Mouse (Mus musculus) erythroblast, adult 5-6 weeks (primary cell): ENCODE measurements around the gene Olfr488. TPM values are rescaled to one million over a fixed set of nuclear protein-coding genes. Genes with fewer than 3 reads are reported as not detected.
"Not testable (repeated sequence)": the region's sequence is repeated elsewhere in the genome, so short reads cannot be mapped to it uniquely, and the experiment has no call there.

Source experiments
- ATAC-seq: replicated peaks from 2 replicates; pipeline ENCODE4 v1.8.0; 2016; ENCODE audit warnings: moderate number of reproducible peaks, mild to moderate bottlenecking, moderate TSS enrichment, inconsistent platforms; ENCODE audit not compliant: poor library complexity, low FRiP score, severe bottlenecking
- total RNA-seq, 2 experiments: library from RNA; stranded (forward) in 1 of 2; stranded (reverse) in 1 of 2; fragments of 150-400 nt in 1 of 2; fragments of 200-764, 138-1000 nt in 1 of 2; gene quantifications; 2 replicates each; pipeline versions ENCODE4 v1.2.3 to v1.2.4; 2015 to 2017; ENCODE audit warnings: low replicate concordance in 2 of 2

The Olfr488 gene
- total RNA-seq (2015; ENCODE audit: low replicate concordance) (not detected in 2 replicates), total RNA-seq (2017; ENCODE audit: low replicate concordance) (not detected in 2 replicates)

GRCm38 (mm10) chr7:108258247-108258646, at the start of gene Olfr488:
Olfr488 (minus strand) TSS chr7:108258347.
- no peak for ATAC-seq

- ATAC-seq, result no peak
These were observed 30.7 kb upstream of the Olfr488 start, which contains the start of gene Olfr490 for GRCm38 (mm10) chr7:108288834-108289233. Olfr490 (minus strand) TSS chr7:108288934.

- ATAC-seq, result no peak
These were observed 24.6 kb downstream of the Olfr488 start for GRCm38 (mm10) chr7:108233551-108233950.

DNA sequence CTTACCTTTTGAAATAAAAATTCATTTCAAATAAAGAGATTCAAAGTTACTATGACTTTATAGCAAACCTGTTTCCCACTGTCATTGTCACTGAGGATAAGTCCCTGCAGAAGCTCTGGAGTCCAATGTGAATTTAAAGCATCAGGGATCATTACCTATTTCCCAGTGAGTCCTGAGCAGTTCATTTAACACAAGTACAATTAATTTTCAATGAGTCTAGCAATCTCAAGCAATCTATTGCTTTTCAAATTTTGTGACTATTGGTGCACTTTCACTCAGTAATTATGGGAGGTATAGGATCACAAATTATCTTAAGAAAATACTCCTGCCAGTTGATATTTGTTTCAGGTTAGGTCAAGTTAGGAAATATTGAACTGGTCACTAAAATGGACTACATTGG, 43.6 kb downstream of the Olfr488 start, which contains the start of gene Olfr487:
Gene Olfr487 (minus strand): TSS at position 101 of the 400 bp plus-strand sequence.
- not testable (repeated sequence) for ATAC-seq

Other genes starting within 250 kb of the Olfr488 start
- not detected in 2 replicates for gene Olfr478, start 224.4 kb downstream of the Olfr488 start, total RNA-seq (2015; ENCODE audit: low replicate concordance)
- gene Olfr478, start 224.4 kb downstream of the Olfr488 start, total RNA-seq (2017; ENCODE audit: low replicate concordance), result not detected in 2 replicates
- not detected in 2 replicates for gene Olfr479, start 207.7 kb downstream of the Olfr488 start, total RNA-seq (2015; ENCODE audit: low replicate concordance)
- gene Olfr479, start 207.7 kb downstream of the Olfr488 start, total RNA-seq (2017; ENCODE audit: low replicate concordance), result not detected in 2 replicates
- gene Olfr480, start 191.0 kb downstream of the Olfr488 start, total RNA-seq (2015; ENCODE audit: low replicate concordance), result not detected in 2 replicates
- 0.28 TPM in 1 of 2 replicates, not detected in the other for gene Olfr480, start 191.0 kb downstream of the Olfr488 start, total RNA-seq (2017; ENCODE audit: low replicate concordance)
- gene Olfr481, start 178.5 kb downstream of the Olfr488 start, total RNA-seq (2015; ENCODE audit: low replicate concordance), result not detected in 2 replicates
- gene Olfr481, start 178.5 kb downstream of the Olfr488 start, total RNA-seq (2017; ENCODE audit: low replicate concordance), result not detected in 2 replicates
- gene Olfr482, start 160.8 kb downstream of the Olfr488 start, total RNA-seq (2015; ENCODE audit: low replicate concordance), result not detected in 2 replicates
- not detected in 2 replicates for gene Olfr482, start 160.8 kb downstream of the Olfr488 start, total RNA-seq (2017; ENCODE audit: low replicate concordance)
- gene Olfr483, start 157.5 kb downstream of the Olfr488 start, total RNA-seq (2015; ENCODE audit: low replicate concordance), result not detected in 2 replicates
- gene Olfr483, start 157.5 kb downstream of the Olfr488 start, total RNA-seq (2017; ENCODE audit: low replicate concordance), result not detected in 2 replicates
- gene Olfr484, start 130.9 kb downstream of the Olfr488 start, total RNA-seq (2015; ENCODE audit: low replicate concordance), result not detected in 2 replicates
- gene Olfr484, start 130.9 kb downstream of the Olfr488 start, total RNA-seq (2017; ENCODE audit: low replicate concordance), result 1.1 TPM in 1 of 2 replicates, not detected in the other
- gene Olfr485, start 98.5 kb downstream of the Olfr488 start, total RNA-seq (2015; ENCODE audit: low replicate concordance), result not detected in 2 replicates
- not detected in 2 replicates for gene Olfr485, start 98.5 kb downstream of the Olfr488 start, total RNA-seq (2017; ENCODE audit: low replicate concordance)
- gene Olfr486, start 85.6 kb downstream of the Olfr488 start, total RNA-seq (2015; ENCODE audit: low replicate concordance), result not detected in 2 replicates
- not detected in 2 replicates for gene Olfr486, start 85.6 kb downstream of the Olfr488 start, total RNA-seq (2017; ENCODE audit: low replicate concordance)
- gene Olfr487, start 43.7 kb downstream of the Olfr488 start, total RNA-seq (2015; ENCODE audit: low replicate concordance), result not detected in 2 replicates
- gene Olfr487, start 43.7 kb downstream of the Olfr488 start, total RNA-seq (2017; ENCODE audit: low replicate concordance), result not detected in 2 replicates
- gene Olfr490, start 30.6 kb upstream of the Olfr488 start, total RNA-seq (2015; ENCODE audit: low replicate concordance), result not detected in 2 replicates
- not detected in 2 replicates for gene Olfr490, start 30.6 kb upstream of the Olfr488 start, total RNA-seq (2017; ENCODE audit: low replicate concordance)
- not detected in 2 replicates for gene Olfr491, start 55.1 kb upstream of the Olfr488 start, total RNA-seq (2015; ENCODE audit: low replicate concordance)
- not detected in 2 replicates for gene Olfr491, start 55.1 kb upstream of the Olfr488 start, total RNA-seq (2017; ENCODE audit: low replicate concordance)
- gene Olfr492, start 65.3 kb upstream of the Olfr488 start, total RNA-seq (2015; ENCODE audit: low replicate concordance), result not detected in 2 replicates
- not detected in 2 replicates for gene Olfr492, start 65.3 kb upstream of the Olfr488 start, total RNA-seq (2017; ENCODE audit: low replicate concordance)
- not detected in 2 replicates for gene Olfr493, start 88.6 kb upstream of the Olfr488 start, total RNA-seq (2015; ENCODE audit: low replicate concordance)
- gene Olfr493, start 88.6 kb upstream of the Olfr488 start, total RNA-seq (2017; ENCODE audit: low replicate concordance), result not detected in 2 replicates
- not detected in 2 replicates for gene Olfr494, start 107.0 kb upstream of the Olfr488 start, total RNA-seq (2015; ENCODE audit: low replicate concordance)
- gene Olfr494, start 107.0 kb upstream of the Olfr488 start, total RNA-seq (2017; ENCODE audit: low replicate concordance), result not detected in 2 replicates
- gene Olfr495, start 134.8 kb upstream of the Olfr488 start, total RNA-seq (2015; ENCODE audit: low replicate concordance), result not detected in 2 replicates
- not detected in 2 replicates for gene Olfr495, start 134.8 kb upstream of the Olfr488 start, total RNA-seq (2017; ENCODE audit: low replicate concordance)
- not detected in 2 replicates for gene Olfr497, start 162.1 kb upstream of the Olfr488 start, total RNA-seq (2015; ENCODE audit: low replicate concordance)
- gene Olfr497, start 162.1 kb upstream of the Olfr488 start, total RNA-seq (2017; ENCODE audit: low replicate concordance), result not detected in 2 replicates
- not detected in 2 replicates for gene Olfr498, start 207.0 kb upstream of the Olfr488 start, total RNA-seq (2015; ENCODE audit: low replicate concordance)
- not detected in 2 replicates for gene Olfr498, start 207.0 kb upstream of the Olfr488 start, total RNA-seq (2017; ENCODE audit: low replicate concordance)